Mouse (Mus musculus): ENCODE measurements around the gene Ltf.

The Ltf gene

GRCm38 (mm10) chr9:111039966-111040365, 20.9 kb downstream of the Ltf start:
- in situ Hi-C loops (cut with MboI): no loop called here

GRCm38 (mm10) chr9:111042266-111042665, 23.2 kb downstream of the Ltf start:
- in situ Hi-C loops (cut with MboI): no loop called here

- in situ Hi-C loops (cut with MboI): no loop called here
Measured at GRCm38 (mm10) chr9:111046222-111046621, 27.2 kb downstream of the Ltf start.

GRCm38 (mm10) chr9:111047266-111047665, 28.2 kb downstream of the Ltf start:
- in situ Hi-C loops (cut with MboI): no loop called here

GRCm38 (mm10) chr9:111048452-111048851, 29.4 kb downstream of the Ltf start:
- in situ Hi-C loops (cut with MboI): no loop called here

- in situ Hi-C loops (cut with MboI): no loop called here
Measured at GRCm38 (mm10) chr9:111054923-111055322, 35.9 kb downstream of the Ltf start.

GRCm38 (mm10) chr9:111055800-111056518, 36.9 kb downstream of the Ltf start:
- in situ Hi-C loops (cut with MboI): no loop called here

GRCm38 (mm10) chr9:111056519-111056797, 37.4 kb downstream of the Ltf start:
- in situ Hi-C loops (cut with MboI): no loop called here

GRCm38 (mm10) chr9:111056798-111057543, 37.9 kb downstream of the Ltf start, which contains the start of gene Ccrl2:
Gene Ccrl2 (minus strand): TSS chr9:111057519.
- in situ Hi-C loops (cut with MboI): no loop called here

- in situ Hi-C loops (cut with MboI): no loop called here
Measured at GRCm38 (mm10) chr9:111057544-111058370, 38.7 kb downstream of the Ltf start.

- in situ Hi-C loops (cut with MboI): no loop called here
Measured at GRCm38 (mm10) chr9:111058943-111059556, 40.0 kb downstream of the Ltf start.

GRCm38 (mm10) chr9:111062840-111063239, 43.8 kb downstream of the Ltf start:
- in situ Hi-C loops (cut with MboI): no loop called here

- in situ Hi-C loops (cut with MboI): no loop called here
Measured at GRCm38 (mm10) chr9:111067052-111067451, 48.0 kb downstream of the Ltf start.

GRCm38 (mm10) chr9:111070546-111070961, 51.5 kb downstream of the Ltf start:
- in situ Hi-C loops (cut with MboI): no loop called here

- in situ Hi-C loops (cut with MboI): no loop called here
Measured at GRCm38 (mm10) chr9:111072175-111072574, 53.1 kb downstream of the Ltf start.

- in situ Hi-C loops (cut with MboI): no loop called here
Measured at GRCm38 (mm10) chr9:111072971-111073370, 53.9 kb downstream of the Ltf start.

GRCm38 (mm10) chr9:111077745-111078144, 58.7 kb downstream of the Ltf start:
- in situ Hi-C loops (cut with MboI): no loop called here

- in situ Hi-C loops (cut with MboI): no loop called here
Measured at GRCm38 (mm10) chr9:111080801-111081200, 61.7 kb downstream of the Ltf start.

GRCm38 (mm10) chr9:111081765-111082164, 62.7 kb downstream of the Ltf start:
- in situ Hi-C loops (cut with MboI): no loop called here

GRCm38 (mm10) chr9:111085329-111085728, 66.3 kb downstream of the Ltf start:
- in situ Hi-C loops (cut with MboI): no loop called here

- in situ Hi-C loops (cut with MboI): no loop called here
Measured at GRCm38 (mm10) chr9:111086137-111086536, 67.1 kb downstream of the Ltf start.

- in situ Hi-C loops (cut with MboI): no loop called here
Measured at GRCm38 (mm10) chr9:111086995-111087606, 68.0 kb downstream of the Ltf start.

Measured in mature B cell (primary cell).